Mouse (Mus musculus): Measurements from ENCODE around the gene Rc3h2. TPM values are rescaled to one million over a fixed set of nuclear protein-coding genes. Genes with fewer than 3 reads are reported as not detected.

Rc3h2 gene
- total and polyA plus RNA-seq, 3 experiments = 5.7 to 7.9 (median 6.2) TPM

DNA sequence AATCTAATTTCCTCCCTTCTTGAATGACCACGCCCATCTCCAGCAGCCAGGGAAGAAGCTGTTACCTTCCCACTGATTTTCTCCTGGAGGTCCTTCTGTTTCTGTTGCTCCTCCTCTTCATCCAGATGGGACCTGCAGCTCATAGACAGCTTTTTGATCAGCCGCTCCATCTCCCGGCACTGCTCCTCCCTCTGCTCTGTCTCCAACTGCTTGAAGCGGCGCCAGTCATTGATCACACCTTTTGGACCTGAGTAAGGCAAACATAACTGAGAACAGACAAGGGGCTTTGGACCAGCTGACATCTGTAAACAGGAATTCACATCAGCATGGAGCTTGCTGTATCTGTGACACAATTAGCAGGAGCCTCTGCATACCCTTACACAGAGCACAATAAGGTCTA lies 67.1 kb downstream of the Rc3h2 start:
- H3K27me3 ChIP-seq (replicated peaks) = no peaks in the 10 kb centered on the region
- H3K9me3 ChIP-seq (replicated peaks; ENCODE audit: low read length) = no peaks in the 10 kb centered on the region
- H3K27ac ChIP-seq (ENCODE audit: insufficient read depth, low read depth) = no peak overlapping the region
- TF ChIP-seq JUND (conservative IDR thresholded peaks at IDR 0.05; ENCODE audit: low read depth, low read length) (no peak), MAZ (IDR thresholded peaks at IDR 0.05; ENCODE audit: low read depth, low read length) (no peak), USF2 (conservative IDR thresholded peaks at IDR 0.05; ENCODE audit: low read depth, low read length) (no peak), CHD1 (IDR thresholded peaks at IDR 0.05; ENCODE audit: low read depth, low read length) (no peak), MYC (IDR thresholded peaks at IDR 0.05; ENCODE audit: low read depth, low read length) (no peak), POLR2AphosphoS2 (IDR thresholded peaks at IDR 0.05; ENCODE audit: low read depth, low read length) (no peak), POLR2A (IDR thresholded peaks at IDR 0.05; ENCODE audit: low read depth, low read length) (no peak), NRF1 (IDR thresholded peaks at IDR 0.05; ENCODE audit: low read depth, low read length) (no peak), BHLHE40 (IDR thresholded peaks at IDR 0.05; ENCODE audit: low read depth, low read length) (no peak), ZKSCAN1 (IDR thresholded peaks at IDR 0.05; ENCODE audit: borderline replicate concordance, low read depth, low read length) (no peak), IRF4 (IDR thresholded peaks at IDR 0.05; ENCODE audit: low read depth, low read length) (no peak), MXI1 (IDR thresholded peaks at IDR 0.05; ENCODE audit: low read depth, low read length) (no peak), ELF1 (IDR thresholded peaks at IDR 0.05; ENCODE audit: low read depth, low read length) (no peak), UBTF (IDR thresholded peaks at IDR 0.05; ENCODE audit: low read depth, low read length) (no peak)
- in situ Hi-C loops (cut with MboI; ENCODE audit: low pct_ligation_motif_present, low pct_unique_long_range_greater_than_20kb, low sequenced_read_pairs) (no loop called here), dilution Hi-C loops (cut with MboI; ENCODE audit: extremely low pct_ligation_motif_present, extremely low pct_unique_long_range_greater_than_20kb, low sequenced_read_pairs) (no loop called here)
- H3K79me2 ChIP-seq (replicated peaks; ENCODE audit: control insufficient read depth, extremely low read depth, insufficient read depth, poor library complexity, severe bottlenecking) = peaks cover 17% of the 10 kb centered on the region
- H3K9ac ChIP-seq (ENCODE audit: insufficient read depth, low read depth) = no peak overlapping the region
- H3K4me1 ChIP-seq (ENCODE audit: control insufficient read depth in 1 of 2, insufficient read depth in 2 of 2) = peaks cover 11 to 34% of the 10 kb centered on the region in 2 experiments; a peak in 3 of 4 replicates
- no peak for DNase-seq (ENCODE audit: extremely low read depth)
- no peak overlapping the region for H3K4me3 ChIP-seq (replicated peaks in 1 of 3; ENCODE audit: low read depth in 2 of 3, low read length in 2 of 3, poor library complexity in 1 of 3)
- H3K36me3 ChIP-seq (replicated peaks in 1 of 2; ENCODE audit: control insufficient read depth in 1 of 2, insufficient read depth in 1 of 2, low read length in 1 of 2) = peaks cover 52 to 66% of the 10 kb centered on the region in 2 experiments
- H3K4me2 ChIP-seq (ENCODE audit: insufficient read depth, low read depth, poor library complexity, severe bottlenecking) = no peak overlapping the region

GRCm38 (mm10) chr2:37351671-37352070 lies 71.0 kb downstream of the Rc3h2 start:
- no peak for DNase-seq (ENCODE audit: extremely low read depth)
- no peak overlapping the region for H3K27ac ChIP-seq (ENCODE audit: insufficient read depth, low read depth)
- in situ Hi-C loops (cut with MboI; ENCODE audit: low pct_ligation_motif_present, low pct_unique_long_range_greater_than_20kb, low sequenced_read_pairs) = no loop called here
- TF ChIP-seq HCFC1 (IDR thresholded peaks at IDR 0.05; ENCODE audit: low read depth, low read length) (no peak), ZKSCAN1 (IDR thresholded peaks at IDR 0.05; ENCODE audit: borderline replicate concordance, low read depth, low read length) (no peak), MAFK (IDR thresholded peaks at IDR 0.05; ENCODE audit: insufficient replicate concordance, low read length) (no peak), EP300 (IDR thresholded peaks at IDR 0.05; ENCODE audit: low read length) (no peak), ETS1 (conservative IDR thresholded peaks at IDR 0.05; ENCODE audit: low read depth, low read length) (no peak), JUN (IDR thresholded peaks at IDR 0.05; ENCODE audit: insufficient read depth, low read depth, low read length) (no peak), SIN3A (IDR thresholded peaks at IDR 0.05; ENCODE audit: low read length) (no peak), ZMIZ1 (IDR thresholded peaks at IDR 0.05; ENCODE audit: low read depth, low read length) (no peak), KAT2A (IDR thresholded peaks at IDR 0.05; ENCODE audit: insufficient replicate concordance, low read length) (no peak), ELF1 (IDR thresholded peaks at IDR 0.05; ENCODE audit: low read depth, low read length) (no peak), RCOR1 (conservative IDR thresholded peaks at IDR 0.05; ENCODE audit: low read depth, low read length) (no peak), NELFE (IDR thresholded peaks at IDR 0.05; ENCODE audit: low read depth, low read length) (no peak), GABPA (IDR thresholded peaks at IDR 0.05; ENCODE audit: insufficient replicate concordance, low read depth, low read length) (no peak), USF2 (conservative IDR thresholded peaks at IDR 0.05; ENCODE audit: low read depth, low read length) (no peak), JUND (conservative IDR thresholded peaks at IDR 0.05; ENCODE audit: low read depth, low read length) (no peak), UBTF (IDR thresholded peaks at IDR 0.05; ENCODE audit: low read depth, low read length) (no peak), POLR2AphosphoS2 (IDR thresholded peaks at IDR 0.05; ENCODE audit: low read depth, low read length) (no peak)
- dilution Hi-C loops (cut with MboI; ENCODE audit: extremely low pct_ligation_motif_present, extremely low pct_unique_long_range_greater_than_20kb, low sequenced_read_pairs) = no loop called here
- H3K9ac ChIP-seq (ENCODE audit: insufficient read depth, low read depth) = no peak overlapping the region
- H3K4me3 ChIP-seq (replicated peaks in 1 of 3; ENCODE audit: low read depth in 2 of 3, low read length in 2 of 3, poor library complexity in 1 of 3) = no peak overlapping the region
- no peaks in the 10 kb centered on the region for H3K79me2 ChIP-seq (replicated peaks; ENCODE audit: control insufficient read depth, extremely low read depth, insufficient read depth, poor library complexity, severe bottlenecking)
- H3K4me2 ChIP-seq (ENCODE audit: insufficient read depth, low read depth, poor library complexity, severe bottlenecking) = no peak overlapping the region
- no peaks in the 10 kb centered on the region for H3K27me3 ChIP-seq (replicated peaks)
- peaks cover 53 to 70% of the 10 kb centered on the region in 2 experiments for H3K36me3 ChIP-seq (replicated peaks in 1 of 2; ENCODE audit: control insufficient read depth in 1 of 2, insufficient read depth in 1 of 2, low read length in 1 of 2)
- H3K9me3 ChIP-seq (replicated peaks; ENCODE audit: low read length) = no peaks in the 10 kb centered on the region
- H3K4me1 ChIP-seq (ENCODE audit: control insufficient read depth in 1 of 2, insufficient read depth in 2 of 2) = peaks cover 3 to 19% of the 10 kb centered on the region in 2 experiments; a peak in 2 of 4 replicates

All from CH12.LX (cell line).